Mouse (Mus musculus): Measurements from ENCODE around the gene Rtbdn.

- TF ChIP-seq CTCF (IDR thresholded peaks at IDR 0.05; ENCODE audit: extremely low read depth, insufficient read depth, insufficient read length, insufficient replicate concordance) (no peak), POLR2A (IDR thresholded peaks at IDR 0.05; ENCODE audit: low read depth, low read length) (no peak)
Measured at GRCm38 (mm10) chr8:84947241-84947545, 402 bp downstream of the Rtbdn start.

Measured in spleen, adult 2 months (tissue).